Mouse (Mus musculus) CD4-positive helper T cell, adult 2 months (primary cell): Measurements from ENCODE around the gene Lrrc20.

Experiments used
- DNase-seq: peaks from one replicate; pipeline ENCODE4 v3.0.0-alpha.2; 2012; ENCODE audit warnings: low read depth, missing footprints, low spot score

The Lrrc20 gene

GRCm38 (mm10) chr10:61627938-61628250 lies 152.3 kb downstream of the Lrrc20 start:
- DNase-seq, result no peak
